Mouse (Mus musculus) forebrain, embryonic 13.5 days (tissue): ENCODE measurements around the gene Ttc22. TPM values are rescaled to one million over a fixed set of nuclear protein-coding genes. Genes with fewer than 3 reads are reported as not detected.

Experiments used
- ATAC-seq: fragments of 200-750 bp; cut with Nextera tagmentation; 2 replicates; pipeline ENCODE4 v1.8.0; 2017
- H3K27ac ChIP-seq: fragments of 300-500 bp; sonication (generic); 2 replicates; pipeline ENCODE4 v1.5.1; 2015; ENCODE audit warnings: inconsistent platforms, mild to moderate bottlenecking, moderate library complexity
- H3K27me3 ChIP-seq: fragments of 300-500 bp; sonication (generic); 2 replicates; pipeline ENCODE4 v1.6.1; 2015; ENCODE audit warnings: mild to moderate bottlenecking, inconsistent platforms
- H3K36me3 ChIP-seq: fragments of 300-500 bp; sonication (generic); 2 replicates; pipeline ENCODE4 v1.6.1; 2015; ENCODE audit warnings: mild to moderate bottlenecking, inconsistent platforms; ENCODE audit not compliant: poor library complexity, severe bottlenecking
- H3K4me1 ChIP-seq: fragments of 300-500 bp; sonication (generic); 2 replicates; pipeline ENCODE4 v1.6.1; 2015; ENCODE audit warnings: inconsistent platforms
- H3K4me2 ChIP-seq: fragments of 300-500 bp; sonication (generic); 2 replicates; pipeline ENCODE4 v1.6.1; 2015; ENCODE audit warnings: inconsistent platforms, mild to moderate bottlenecking, moderate library complexity
- H3K4me3 ChIP-seq: fragments of 300-500 bp; sonication (generic); 2 replicates; pipeline ENCODE4 v1.5.1; 2015; ENCODE audit warnings: mild to moderate bottlenecking, inconsistent platforms
- H3K9ac ChIP-seq: fragments of 300-500 bp; sonication (generic); 2 replicates; pipeline ENCODE4 v1.6.1; 2015; ENCODE audit warnings: mild to moderate bottlenecking, inconsistent platforms
- H3K9me3 ChIP-seq: fragments of 300-500 bp; sonication (generic); replicated peaks from 2 replicates; pipeline ENCODE4 v1.6.1; 2016; ENCODE audit warnings: inconsistent platforms
- WGBS: fragments of 180-500 bp; shearing (Covaris S2); methylation state at CpG from one replicate; pipeline ENCODE4 v1.1.7; 2015; 5-methylcytosine and 5-hydroxymethylcytosine counted together
- polyA plus RNA-seq: library from polyadenylated mRNA; unstranded; fragments of >200 nt; fragmentation: Nextera tagmentation; extraction: Ambion mirVana; gene quantifications from 2 replicates; pipeline ENCODE4 v1.2.1, GENCODE M21; 2015

The Ttc22 gene
- polyA plus RNA-seq, 1 experiment from 2014 or later = 0.14 TPM

- Histone ChIP-seq H3K27me3 (peaks cover 20% of the 10 kb centered on the region), H3K27ac (no peak overlapping the region), H3K4me2 (no peak overlapping the region), H3K9me3 (no peaks in the 10 kb centered on the region; the same call in 1 of the 2 replicates), H3K4me3 (no peak overlapping the region), H3K36me3 (no peaks in the 10 kb centered on the region), H3K4me1 (no peaks in the 10 kb centered on the region), H3K9ac (no peak overlapping the region)
- 47% methylated on average over 8 of the region's 8 CpGs for WGBS
- no peak for ATAC-seq
Observed at GRCm38 (mm10) chr4:106643483-106644217, 21.4 kb downstream of the Ttc22 start.

- Histone ChIP-seq H3K27ac (no peak overlapping the region), H3K4me2 (no peak overlapping the region), H3K9me3 (no peaks in the 10 kb centered on the region; the same call in 1 of the 2 replicates), H3K36me3 (no peaks in the 10 kb centered on the region), H3K27me3 (peaks cover 24% of the 10 kb centered on the region), H3K9ac (no peak overlapping the region), H3K4me1 (no peaks in the 10 kb centered on the region), H3K4me3 (no peak overlapping the region)
- ATAC-seq = no peak
- 77% methylated on average over 6 of the region's 6 CpGs for WGBS
Observed at GRCm38 (mm10) chr4:106644218-106644610, 22.0 kb downstream of the Ttc22 start.

- H3K36me3 ChIP-seq = no peaks in the 10 kb centered on the region
- H3K27ac ChIP-seq = no peak overlapping the region
- no peak overlapping the region for H3K4me3 ChIP-seq
- peaks cover 24% of the 10 kb centered on the region for H3K27me3 ChIP-seq
- 77% methylated on average over 5 of the region's 5 CpGs for WGBS
- no peak overlapping the region for H3K9ac ChIP-seq
- ATAC-seq = no peak
- H3K4me1 ChIP-seq = no peaks in the 10 kb centered on the region
- H3K4me2 ChIP-seq = no peak overlapping the region
- H3K9me3 ChIP-seq = no peaks in the 10 kb centered on the region; the same call in 1 of the 2 replicates
Observed at GRCm38 (mm10) chr4:106645797-106646196, 23.6 kb downstream of the Ttc22 start.

- 67% methylated on average over 6 of the region's 6 CpGs for WGBS
Observed at GRCm38 (mm10) chr4:106647137-106647536, 24.9 kb downstream of the Ttc22 start.

GRCm38 (mm10) chr4:106650833-106651527 is 28.7 kb downstream of the Ttc22 start, which contains the start of gene Pars2:
Gene Pars2, plus strand, starts transcription at chr4:106651069.
- H3K4me3 ChIP-seq = peak within 1 kb of the TSS; percentile 69
- peaks cover 7% of the 10 kb centered on the region for H3K4me1 ChIP-seq
- peaks cover 24% of the 10 kb centered on the region for H3K27me3 ChIP-seq
- H3K9me3 ChIP-seq = no peaks in the 10 kb centered on the region
- ATAC-seq = peak; percentile 98
- H3K4me2 ChIP-seq = peak within 1 kb of the TSS; percentile 93
- H3K27ac ChIP-seq = 0 out of 2 replicates have a peak within 1 kb of the TSS, but pooled peaks have one; percentile 40
- 3% methylated on average over 40 of the region's 40 CpGs for WGBS
- peaks cover 31% of the 10 kb centered on the region for H3K36me3 ChIP-seq
- peak within 1 kb of the TSS; percentile 84 for H3K9ac ChIP-seq

More at GRCm38 (mm10) chr4:106647137-106647536, 24.9 kb downstream of the Ttc22 start:
- no peak for ATAC-seq
- Histone ChIP-seq H3K4me1 (peaks cover 7% of the 10 kb centered on the region), H3K4me3 (no peak overlapping the region), H3K27ac (no peak overlapping the region), H3K27me3 (peaks cover 24% of the 10 kb centered on the region), H3K9me3 (no peaks in the 10 kb centered on the region), H3K9ac (no peak overlapping the region), H3K4me2 (no peak overlapping the region), H3K36me3 (no peaks in the 10 kb centered on the region)

- ATAC-seq = no peak
- H3K27me3 ChIP-seq = peaks cover 15% of the 10 kb centered on the region
- peaks cover 44% of the 10 kb centered on the region for H3K36me3 ChIP-seq
- peaks cover 7% of the 10 kb centered on the region for H3K4me1 ChIP-seq
- 97% methylated on average over 3 of the region's 3 CpGs for WGBS
- H3K4me2 ChIP-seq = no peak overlapping the region
- H3K4me3 ChIP-seq = no peak overlapping the region
- no peaks in the 10 kb centered on the region for H3K9me3 ChIP-seq
- H3K9ac ChIP-seq = no peak overlapping the region
- H3K27ac ChIP-seq = no peak overlapping the region
Observed at GRCm38 (mm10) chr4:106652546-106652945, 30.3 kb downstream of the Ttc22 start.

GRCm38 (mm10) chr4:106653051-106653450 is 30.8 kb downstream of the Ttc22 start:
- H3K27me3 ChIP-seq = peaks cover 10% of the 10 kb centered on the region
- H3K4me1 ChIP-seq = peaks cover 7% of the 10 kb centered on the region
- 94% methylated on average over 15 of the region's 15 CpGs for WGBS
- peaks cover 48% of the 10 kb centered on the region for H3K36me3 ChIP-seq
- no peak overlapping the region for H3K4me2 ChIP-seq
- H3K9ac ChIP-seq = no peak overlapping the region
- H3K9me3 ChIP-seq = no peaks in the 10 kb centered on the region
- ATAC-seq = no peak
- H3K27ac ChIP-seq = no peak overlapping the region
- H3K4me3 ChIP-seq = no peak overlapping the region

- no peak for ATAC-seq
- no peaks in the 10 kb centered on the region for H3K9me3 ChIP-seq
- 93% methylated on average over 10 of the region's 10 CpGs for WGBS
- no peaks in the 10 kb centered on the region for H3K27me3 ChIP-seq
- no peak overlapping the region for H3K4me2 ChIP-seq
- H3K4me3 ChIP-seq = no peak overlapping the region
- no peak overlapping the region for H3K27ac ChIP-seq
- no peak overlapping the region for H3K9ac ChIP-seq
- peaks cover 7% of the 10 kb centered on the region for H3K4me1 ChIP-seq
- peaks cover 73% of the 10 kb centered on the region for H3K36me3 ChIP-seq
Observed at GRCm38 (mm10) chr4:106655681-106656080, 33.4 kb downstream of the Ttc22 start.

- no peak for ATAC-seq
- H3K4me2 ChIP-seq = no peak overlapping the region
- 91% methylated on average over 5 of the region's 5 CpGs for WGBS
- no peak overlapping the region for H3K4me3 ChIP-seq
- no peaks in the 10 kb centered on the region for H3K9me3 ChIP-seq
- no peak overlapping the region for H3K9ac ChIP-seq
- H3K27me3 ChIP-seq = no peaks in the 10 kb centered on the region
- no peak overlapping the region for H3K27ac ChIP-seq
- peaks cover 100% of the 10 kb centered on the region for H3K36me3 ChIP-seq
- H3K4me1 ChIP-seq = no peaks in the 10 kb centered on the region
Observed at GRCm38 (mm10) chr4:106663956-106664470, 41.8 kb downstream of the Ttc22 start.

GRCm38 (mm10) chr4:106664697-106665096 is 42.5 kb downstream of the Ttc22 start:
- Histone ChIP-seq H3K36me3 (peaks cover 100% of the 10 kb centered on the region), H3K9ac (no peak overlapping the region), H3K4me1 (no peaks in the 10 kb centered on the region), H3K27ac (no peak overlapping the region), H3K4me3 (no peak overlapping the region), H3K9me3 (no peaks in the 10 kb centered on the region), H3K27me3 (no peaks in the 10 kb centered on the region), H3K4me2 (no peak overlapping the region)
- 92% methylated on average over 6 of the region's 6 CpGs for WGBS
- ATAC-seq = no peak

GRCm38 (mm10) chr4:106665269-106665668 is 43.0 kb downstream of the Ttc22 start:
- no peak for ATAC-seq
- Histone ChIP-seq H3K36me3 (peaks cover 100% of the 10 kb centered on the region), H3K27me3 (no peaks in the 10 kb centered on the region), H3K4me3 (no peak overlapping the region), H3K9me3 (no peaks in the 10 kb centered on the region), H3K4me1 (no peaks in the 10 kb centered on the region), H3K9ac (no peak overlapping the region), H3K4me2 (no peak overlapping the region), H3K27ac (no peak overlapping the region)
- 96% methylated on average over 2 of the region's 2 CpGs for WGBS

GRCm38 (mm10) chr4:106665673-106666072 is 43.4 kb downstream of the Ttc22 start:
- H3K9ac ChIP-seq = no peak overlapping the region
- H3K4me1 ChIP-seq = no peaks in the 10 kb centered on the region
- no peak overlapping the region for H3K4me3 ChIP-seq
- H3K36me3 ChIP-seq = peaks cover 100% of the 10 kb centered on the region
- H3K27ac ChIP-seq = no peak overlapping the region
- H3K9me3 ChIP-seq = no peaks in the 10 kb centered on the region
- WGBS = 95% methylated on average over 10 of the region's 10 CpGs
- no peak for ATAC-seq
- no peaks in the 10 kb centered on the region for H3K27me3 ChIP-seq
- H3K4me2 ChIP-seq = no peak overlapping the region
